Mouse (Mus musculus) hindbrain, embryonic 12.5 days (tissue): ENCODE measurements around the gene Hsd17b3. TPM values are rescaled to one million over a fixed set of nuclear protein-coding genes. Genes with fewer than 3 reads are reported as not detected.
"Not testable (repeated sequence)": the region's sequence is repeated elsewhere in the genome, so short reads cannot be mapped to it uniquely, and the experiment has no call there.

Experiments
- ATAC-seq: fragments of 200-750 bp; cut with Nextera tagmentation; 2 replicates; pipeline ENCODE4 v1.8.0; 2017; ENCODE audit warnings: moderate TSS enrichment; ENCODE audit not compliant: low FRiP score
- H3K27ac ChIP-seq: fragments of 300-500 bp; sonication (generic); 2 replicates; pipeline ENCODE4 v1.5.1; 2016; ENCODE audit warnings: mild to moderate bottlenecking
- H3K27me3 ChIP-seq: fragments of 300-500 bp; sonication (generic); 2 replicates; pipeline ENCODE4 v1.6.1; 2016; ENCODE audit warnings: mild to moderate bottlenecking
- H3K36me3 ChIP-seq: fragments of 300-500 bp; sonication (generic); 2 replicates; pipeline ENCODE4 v1.6.1; 2016; ENCODE audit warnings: mild to moderate bottlenecking
- H3K4me1 ChIP-seq: fragments of 300-500 bp; sonication (generic); 2 replicates; pipeline ENCODE4 v1.6.1; 2016
- H3K4me2 ChIP-seq: fragments of 300-500 bp; sonication (generic); replicated peaks from 2 replicates; pipeline ENCODE4 v1.6.1; 2016; ENCODE audit warnings: mild to moderate bottlenecking
- H3K4me3 ChIP-seq: fragments of 300-500 bp; sonication (generic); 2 replicates; pipeline ENCODE4 v1.5.1; 2016; ENCODE audit warnings: mild to moderate bottlenecking
- H3K9ac ChIP-seq: fragments of 300-500 bp; sonication (generic); 2 replicates; pipeline ENCODE4 v1.6.1; 2016; ENCODE audit warnings: mild to moderate bottlenecking, moderate library complexity
- H3K9me3 ChIP-seq: fragments of 300-500 bp; sonication (generic); replicated peaks from 2 replicates; pipeline ENCODE4 v1.6.1; 2016; ENCODE audit warnings: mild to moderate bottlenecking
- WGBS: fragments of 180-500 bp; shearing (Covaris S2); methylation state at CpG from one replicate; pipeline ENCODE4 v1.1.7; 2016; 5-methylcytosine and 5-hydroxymethylcytosine counted together
- polyA plus RNA-seq: library from polyadenylated mRNA; unstranded; fragments of >200 nt; fragmentation: Nextera tagmentation; extraction: Ambion mirVana; gene quantifications from 2 replicates; pipeline ENCODE4 v1.2.1, GENCODE M21; 2016

The Hsd17b3 gene
- polyA plus RNA-seq, 1 experiment from 2014 or later: not detected

- H3K9ac ChIP-seq: no peak overlapping the region
- H3K4me2 ChIP-seq: no peak overlapping the region
- 90% methylated on average over 5 of the region's 5 CpGs for WGBS
- no peaks in the 10 kb centered on the region for H3K27me3 ChIP-seq
- no peaks in the 10 kb centered on the region for H3K9me3 ChIP-seq
- peaks cover 9% of the 10 kb centered on the region for H3K4me1 ChIP-seq
- H3K27ac ChIP-seq: no peak overlapping the region
- no peaks in the 10 kb centered on the region for H3K36me3 ChIP-seq
- no peak overlapping the region for H3K4me3 ChIP-seq
- ATAC-seq: no peak
Measured at GRCm38 (mm10) chr13:64077591-64077990, 11.4 kb downstream of the Hsd17b3 start.

GRCm38 (mm10) chr13:64076074-64076473 lies 13.0 kb downstream of the Hsd17b3 start:
- Histone ChIP-seq H3K9ac (no peak overlapping the region), H3K27ac (no peak overlapping the region), H3K27me3 (no peaks in the 10 kb centered on the region), H3K4me1 (peaks cover 1% of the 10 kb centered on the region; the same call in 1 of the 2 replicates), H3K4me2 (no peak overlapping the region), H3K4me3 (no peak overlapping the region), H3K9me3 (no peaks in the 10 kb centered on the region), H3K36me3 (no peaks in the 10 kb centered on the region)
- WGBS: 88% methylated on average over 4 of the region's 4 CpGs
- no peak for ATAC-seq

- WGBS: 66% methylated on average over 3 of the region's 3 CpGs
- Histone ChIP-seq H3K9me3 (no peaks in the 10 kb centered on the region), H3K4me1 (no peaks in the 10 kb centered on the region), H3K4me2 (no peak overlapping the region), H3K36me3 (no peaks in the 10 kb centered on the region), H3K9ac (no peak overlapping the region), H3K27me3 (no peaks in the 10 kb centered on the region), H3K27ac (no peak overlapping the region), H3K4me3 (no peak overlapping the region)
- no peak for ATAC-seq
Measured at GRCm38 (mm10) chr13:64066653-64067052, 22.4 kb downstream of the Hsd17b3 start.

GRCm38 (mm10) chr13:64064276-64064675 lies 24.8 kb downstream of the Hsd17b3 start:
- Histone ChIP-seq H3K27me3 (no peaks in the 10 kb centered on the region), H3K9me3 (no peaks in the 10 kb centered on the region), H3K4me1 (no peaks in the 10 kb centered on the region), H3K27ac (no peak overlapping the region), H3K36me3 (no peaks in the 10 kb centered on the region), H3K4me3 (no peak overlapping the region), H3K9ac (no peak overlapping the region), H3K4me2 (no peak overlapping the region)
- ATAC-seq: no peak

GRCm38 (mm10) chr13:64060935-64061506 lies 28.0 kb downstream of the Hsd17b3 start:
- H3K9ac ChIP-seq: no peak overlapping the region
- H3K27ac ChIP-seq: no peak overlapping the region
- no peaks in the 10 kb centered on the region for H3K36me3 ChIP-seq
- H3K27me3 ChIP-seq: no peaks in the 10 kb centered on the region
- no peak for ATAC-seq
- no peaks in the 10 kb centered on the region for H3K9me3 ChIP-seq
- WGBS: 85% methylated on average over 5 of the region's 5 CpGs
- H3K4me1 ChIP-seq: no peaks in the 10 kb centered on the region
- H3K4me2 ChIP-seq: no peak overlapping the region
- H3K4me3 ChIP-seq: no peak overlapping the region

- ATAC-seq: no peak
- Histone ChIP-seq H3K27ac (no peak overlapping the region), H3K4me2 (no peak overlapping the region), H3K4me3 (no peak overlapping the region), H3K27me3 (no peaks in the 10 kb centered on the region), H3K9ac (no peak overlapping the region), H3K36me3 (no peaks in the 10 kb centered on the region), H3K9me3 (0 out of 2 replicates have a peak, but pooled peaks cover 6% of the 10 kb centered on the region), H3K4me1 (no peaks in the 10 kb centered on the region)
- 31% methylated on average over 1 of the region's 1 CpGs for WGBS
Measured at GRCm38 (mm10) chr13:64053959-64054358, 35.1 kb downstream of the Hsd17b3 start.

GRCm38 (mm10) chr13:64052281-64052680 lies 36.7 kb downstream of the Hsd17b3 start:
- not testable (repeated sequence) for H3K27me3 ChIP-seq, H3K4me2 ChIP-seq, H3K27ac ChIP-seq, H3K4me1 ChIP-seq, H3K4me3 ChIP-seq, H3K9ac ChIP-seq, H3K36me3 ChIP-seq, H3K9me3 ChIP-seq, ATAC-seq
- WGBS: 84% methylated on average over 2 of the region's 2 CpGs

GRCm38 (mm10) chr13:64050895-64051294 lies 38.1 kb downstream of the Hsd17b3 start:
- Histone ChIP-seq H3K4me1 (no peaks in the 10 kb centered on the region), H3K27me3 (no peaks in the 10 kb centered on the region), H3K27ac (no peak overlapping the region), H3K36me3 (no peaks in the 10 kb centered on the region), H3K9me3 (0 out of 2 replicates have a peak, but pooled peaks cover 6% of the 10 kb centered on the region), H3K4me3 (no peak overlapping the region), H3K4me2 (no peak overlapping the region), H3K9ac (no peak overlapping the region)
- ATAC-seq: no peak
- 72% methylated on average over 4 of the region's 4 CpGs for WGBS

- ATAC-seq: no peak
- Histone ChIP-seq H3K4me3 (no peak overlapping the region), H3K27ac (no peak overlapping the region), H3K9me3 (0 out of 2 replicates have a peak, but pooled peaks cover 6% of the 10 kb centered on the region), H3K27me3 (no peaks in the 10 kb centered on the region), H3K4me1 (no peaks in the 10 kb centered on the region), H3K36me3 (no peaks in the 10 kb centered on the region), H3K9ac (no peak overlapping the region), H3K4me2 (no peak overlapping the region)
Measured at GRCm38 (mm10) chr13:64049535-64049934, 39.5 kb downstream of the Hsd17b3 start.

- Histone ChIP-seq H3K36me3 (no peaks in the 10 kb centered on the region), H3K4me3 (no peak overlapping the region), H3K27ac (no peak overlapping the region), H3K27me3 (no peaks in the 10 kb centered on the region), H3K9ac (no peak overlapping the region), H3K9me3 (0 out of 2 replicates have a peak, but pooled peaks cover 6% of the 10 kb centered on the region), H3K4me2 (no peak overlapping the region), H3K4me1 (no peaks in the 10 kb centered on the region)
- no peak for ATAC-seq
- 92% methylated on average over 2 of the region's 2 CpGs for WGBS
Measured at GRCm38 (mm10) chr13:64048467-64048866, 40.6 kb downstream of the Hsd17b3 start.

- Histone ChIP-seq H3K4me2 (no peak overlapping the region), H3K27ac (no peak overlapping the region), H3K4me1 (peaks cover 2% of the 10 kb centered on the region), H3K27me3 (peaks cover 4% of the 10 kb centered on the region; the same call in 1 of the 2 replicates), H3K36me3 (no peaks in the 10 kb centered on the region), H3K9me3 (no peaks in the 10 kb centered on the region), H3K4me3 (no peak overlapping the region), H3K9ac (no peak overlapping the region)
- WGBS: 76% methylated on average over 10 of the region's 10 CpGs
- no peak for ATAC-seq
Measured at GRCm38 (mm10) chr13:64039976-64040375, 49.1 kb downstream of the Hsd17b3 start.

- H3K27me3 ChIP-seq: peaks cover 7% of the 10 kb centered on the region
- ATAC-seq: no peak
- H3K4me2 ChIP-seq: no peak overlapping the region
- H3K9ac ChIP-seq: no peak overlapping the region
- peaks cover 6% of the 10 kb centered on the region for H3K4me1 ChIP-seq
- no peak overlapping the region for H3K4me3 ChIP-seq
- H3K9me3 ChIP-seq: no peaks in the 10 kb centered on the region
- no peak overlapping the region for H3K27ac ChIP-seq
- no peaks in the 10 kb centered on the region for H3K36me3 ChIP-seq
Measured at GRCm38 (mm10) chr13:64038114-64038513, 50.9 kb downstream of the Hsd17b3 start.
